ENCODE assay signal across 30 mouse cellular contexts in genomic region chr3:133522289-133522688, GRCm38 (mm10). TPM values are rescaled to one million over a fixed set of nuclear protein-coding genes. Genes with fewer than 3 reads are reported as not detected.
A peak's percentile ranks its signal among the peaks of the same experiment; 100 is the strongest.
DNase-seq lines count a peak whose midpoint lies in the region; ATAC-seq and TF ChIP-seq lines count a peak whose summit lies in the region.
"Had no signal": no experiment of that assay in that cellular context is flagged by ENCODE, and none has a peak within 500 bp of the region (broad histone marks: within the 10 kb centered on the region; RNA-seq: fewer than 3 reads in every experiment).

No protein-coding gene starts in this region.

- no peaks in the 10 kb centered on the region for H3K27me3 ChIP-seq in kidney, embryonic 15.5 days
- H3K27me3 ChIP-seq in ES-Bruce4 (ENCODE audit: control insufficient read depth, insufficient read depth, low read length, poor library complexity, severe bottlenecking), result no peaks in the 10 kb centered on the region
- H3K27me3 ChIP-seq: embryonic facial prominence, embryonic 13.5 days; forebrain, embryonic 12.5 days; forebrain, embryonic 15.5 days; heart, embryonic 15.5 days had no signal

- TF ChIP-seq CTCF in ES-Bruce4 (IDR thresholded peaks at IDR 0.05; ENCODE audit: low read depth, low read length), result no peak

- H3K9me3 ChIP-seq in kidney, embryonic 15.5 days (replicated peaks), result no peaks in the 10 kb centered on the region
- H3K9me3 ChIP-seq in ES-Bruce4 (replicated peaks; ENCODE audit: control insufficient read depth, insufficient read depth, low read length, poor library complexity, severe bottlenecking), result no peaks in the 10 kb centered on the region
- H3K9me3 ChIP-seq: embryonic facial prominence, embryonic 10.5 days; embryonic facial prominence, embryonic 13.5 days; forebrain, embryonic 12.5 days; forebrain, embryonic 15.5 days; heart, embryonic 10.5 days; heart, embryonic 15.5 days; hindbrain, embryonic 10.5 days had no signal

- ATAC-seq in kidney, embryonic 15.5 days (replicated peaks; ENCODE audit: low FRiP score), result peak; percentile 84
- ATAC-seq: CD4-positive, CD25-positive, alpha-beta regulatory T cell, adult 4 months; forebrain, embryonic 15.5 days; intestine, postnatal 0 days had no signal

- 50% methylated on average over 7 of the region's 7 CpGs for WGBS in kidney, embryonic 15.5 days

- no peak overlapping the region for H3K27ac ChIP-seq in kidney, embryonic 15.5 days
- H3K27ac ChIP-seq in ES-Bruce4 (ENCODE audit: insufficient read depth, low read length), result 0 out of 2 replicates have a peak overlapping the region, but pooled peaks have one; percentile 39
- H3K27ac ChIP-seq: embryonic facial prominence, embryonic 10.5 days; embryonic facial prominence, embryonic 13.5 days; forebrain, embryonic 12.5 days; forebrain, embryonic 15.5 days; heart, adult 2 months; heart, embryonic 10.5 days; heart, embryonic 15.5 days; hindbrain, embryonic 10.5 days; hindbrain, embryonic 14.5 days had no signal

- H3K36me3 ChIP-seq in kidney, embryonic 15.5 days, result peaks cover under 1% of the 10 kb centered on the region; the same call in 1 of the 2 replicates
- no peaks in the 10 kb centered on the region for H3K36me3 ChIP-seq in ES-Bruce4 (ENCODE audit: control insufficient read depth, insufficient read depth, low read length, poor library complexity, severe bottlenecking)
- H3K36me3 ChIP-seq: forebrain, embryonic 12.5 days; forebrain, embryonic 15.5 days; heart, embryonic 15.5 days had no signal

- no peak overlapping the region for H3K4me3 ChIP-seq in kidney, embryonic 15.5 days (replicated peaks)
- H3K4me3 ChIP-seq in ES-Bruce4 (ENCODE audit: low read depth, low read length), result no peak overlapping the region
- H3K4me3 ChIP-seq: embryonic facial prominence, embryonic 10.5 days; embryonic facial prominence, embryonic 13.5 days; erythroblast, embryonic 14.5 days; forebrain, embryonic 12.5 days; forebrain, embryonic 15.5 days; heart, adult 2 months; heart, embryonic 10.5 days; heart, embryonic 15.5 days; hindbrain, embryonic 10.5 days had no signal

- peaks cover 4% of the 10 kb centered on the region; the same call in 1 of the 2 replicates for H3K4me1 ChIP-seq in kidney, embryonic 15.5 days
- H3K4me1 ChIP-seq in ES-Bruce4 (ENCODE audit: control insufficient read depth, insufficient read depth, low read length), result no peaks in the 10 kb centered on the region
- H3K4me1 ChIP-seq: embryonic facial prominence, embryonic 10.5 days; embryonic facial prominence, embryonic 13.5 days; forebrain, embryonic 12.5 days; hindbrain, embryonic 10.5 days had no signal

- no peak overlapping the region for H3K9ac ChIP-seq in kidney, embryonic 15.5 days
- peak overlapping the region; percentile 10; the same call in 1 of the 2 replicates for H3K9ac ChIP-seq in ES-Bruce4 (ENCODE audit: low read depth, poor library complexity, severe bottlenecking)
- H3K9ac ChIP-seq: embryonic facial prominence, embryonic 13.5 days; forebrain, embryonic 12.5 days; forebrain, embryonic 15.5 days; heart, embryonic 15.5 days; hindbrain, embryonic 14.5 days had no signal

- peak; percentile 60 for DNase-seq in heart, adult 11 months
- DNase-seq in heart, adult 18-20 months, result no peak
- no peak for DNase-seq in kidney, adult 8-10 months
- peak; percentile 15 for DNase-seq in brain, adult 2 months (ENCODE audit: low read depth, low spot score)
- DNase-seq in layer of hippocampus, postnatal 25 days (ENCODE audit: extremely low spot score in 1 of 2, low spot score in 1 of 2), result no peak
- no peak for DNase-seq in frontal cortex, postnatal 14 days (ENCODE audit: low spot score in 2 of 2)
- DNase-seq: adrenal gland, adult 2 months; adrenal gland, postnatal 14 days; cerebellum, adult 11-12 months; cerebellum, adult 8-10 months; cerebellum, postnatal 10 days; cerebellum, postnatal 36 days; embryo, embryonic 11 days; gastrocnemius, postnatal 10 days; heart, adult 2 months; heart, postnatal 10 days; heart, postnatal 36 days had no signal

- TF ChIP-seq EP300 in ES-Bruce4 (IDR thresholded peaks at IDR 0.05; ENCODE audit: insufficient read depth, low read depth, low read length), result no peak

- no peak for TF ChIP-seq POLR2A in ES-Bruce4 (IDR thresholded peaks at IDR 0.05; ENCODE audit: insufficient read depth, low read length)

- H3K4me2 ChIP-seq in kidney, embryonic 15.5 days, result no peak overlapping the region
- H3K4me2 ChIP-seq: embryonic facial prominence, embryonic 13.5 days; forebrain, embryonic 12.5 days; forebrain, embryonic 15.5 days; heart, embryonic 15.5 days; hindbrain, embryonic 14.5 days had no signal

RNA-seq across cellular contexts. Expression of gene Tet2, which starts 22.6 kb away (rescaled TPM):
- total RNA-seq in heart, adult 18-20 months (2021), result 10 to 100 TPM; 13.0 to 14.0 TPM
- polyA plus RNA-seq in kidney, embryonic 15.5 days (2015; fragmentation: Nextera tagmentation; extraction: Ambion mirVana), result 20.0 and 23.3 TPM in 2 replicates
- polyA plus RNA-seq in ES-Bruce4 (2011; ENCODE audit: insufficient read depth, insufficient read length, low read depth, missing spikeins), result 59.1 and 62.6 TPM in 2 replicates
- total RNA-seq in layer of hippocampus, postnatal 25 days (2021), result 10 to 100 TPM; 34.3 to 44.4 TPM

Comparison
In these comparisons a context has a peak if more than half of its experiments do, and no peak if none do; other contexts are left out.
1. DNase-seq: peak in heart, adult 11 months (single experiment) and brain, adult 2 months (single experiment); none in heart, adult 18-20 months (0 of 2), kidney, adult 8-10 months (0 of 2), layer of hippocampus, postnatal 25 days (0 of 2) and frontal cortex, postnatal 14 days (0 of 2).